Mouse (Mus musculus): Measurements from ENCODE around the gene Islr.

GRCm38 (mm10) chr9:58177165-58177564, 26.9 kb downstream of the Islr start:
- TF ChIP-seq CTCF (IDR thresholded peaks at IDR 0.05; ENCODE audit: control insufficient read depth, insufficient read depth, insufficient replicate concordance, low read depth, low read length): no peak
- no peak for TF ChIP-seq POLR2A (IDR thresholded peaks at IDR 0.05; ENCODE audit: control insufficient read depth, low read depth, low read length)
